8 mouse cellular contexts compared by ENCODE assay signal in genomic region chr11:106158930-106159215, GRCm38 (mm10). TPM values are rescaled to one million over a fixed set of nuclear protein-coding genes. Genes with fewer than 3 reads are reported as not detected.
DNase-seq lines count a peak whose midpoint lies in the region; ATAC-seq and TF ChIP-seq lines count a peak whose summit lies in the region.

No protein-coding gene starts in this region.

- peak overlapping the region; percentile 86 for H3K4me3 ChIP-seq in kidney, embryonic 14.5 days (ENCODE audit: low read length)
- peak overlapping the region; percentile 93 for H3K4me3 ChIP-seq in bone marrow, adult 2 months (replicated peaks; ENCODE audit: control insufficient read depth, low read depth, low read length)
- peak overlapping the region; percentile 85 for H3K4me3 ChIP-seq in hindbrain, embryonic 12.5 days
- H3K4me3 ChIP-seq in midbrain, embryonic 12.5 days: peak overlapping the region; percentile 87

- H3K9me3 ChIP-seq in kidney, embryonic 14.5 days (ENCODE audit: control insufficient read depth, low read length): no peaks in the 10 kb centered on the region
- no peaks in the 10 kb centered on the region for H3K9me3 ChIP-seq in hindbrain, embryonic 12.5 days (replicated peaks)
- H3K9me3 ChIP-seq in midbrain, embryonic 12.5 days: no peaks in the 10 kb centered on the region

- peak overlapping the region; percentile 90; the same call in 1 of the 2 replicates for H3K27ac ChIP-seq in kidney, embryonic 14.5 days (ENCODE audit: low read depth, low read length)
- peak overlapping the region; percentile 99 for H3K27ac ChIP-seq in bone marrow, adult 2 months (ENCODE audit: control insufficient read depth, insufficient read depth, low read depth, low read length, poor library complexity)
- H3K27ac ChIP-seq in hindbrain, embryonic 12.5 days: peak overlapping the region; percentile 97
- peak overlapping the region; percentile 96 for H3K27ac ChIP-seq in midbrain, embryonic 12.5 days (replicated peaks)

- no peaks in the 10 kb centered on the region for H3K27me3 ChIP-seq in kidney, embryonic 14.5 days (ENCODE audit: control insufficient read depth, insufficient read depth, low read length)
- H3K27me3 ChIP-seq in hindbrain, embryonic 12.5 days: no peaks in the 10 kb centered on the region
- H3K27me3 ChIP-seq in midbrain, embryonic 12.5 days: no peaks in the 10 kb centered on the region

- peaks cover 53% of the 10 kb centered on the region for H3K36me3 ChIP-seq in kidney, embryonic 14.5 days (ENCODE audit: control insufficient read depth, insufficient read depth, low read length)
- peaks cover 43% of the 10 kb centered on the region for H3K36me3 ChIP-seq in hindbrain, embryonic 12.5 days
- peaks cover 41% of the 10 kb centered on the region for H3K36me3 ChIP-seq in midbrain, embryonic 12.5 days

- ATAC-seq in kidney, embryonic 14.5 days (ENCODE audit: low FRiP score, low TSS enrichment): peak; percentile 4; the same call in 1 of the 2 replicates
- peak; percentile 14 for ATAC-seq in hindbrain, embryonic 12.5 days (ENCODE audit: low FRiP score)
- ATAC-seq in midbrain, embryonic 12.5 days (ENCODE audit: low FRiP score, low read depth): no peak
- no peak for ATAC-seq in CD4-positive, CD25-positive, alpha-beta regulatory T cell, adult 4 months

- peak overlapping the region; percentile 58 for H3K4me2 ChIP-seq in kidney, embryonic 14.5 days (replicated peaks; ENCODE audit: low read depth, low read length)
- peak overlapping the region; percentile 94 for H3K4me2 ChIP-seq in hindbrain, embryonic 12.5 days (replicated peaks)
- H3K4me2 ChIP-seq in midbrain, embryonic 12.5 days (replicated peaks): peak overlapping the region; percentile 95

- peak overlapping the region; percentile 95 for H3K9ac ChIP-seq in kidney, embryonic 14.5 days (ENCODE audit: low read depth, low read length)
- H3K9ac ChIP-seq in hindbrain, embryonic 12.5 days: peak overlapping the region; percentile 95
- H3K9ac ChIP-seq in midbrain, embryonic 12.5 days (replicated peaks): peak overlapping the region; percentile 92

- no peak for DNase-seq in kidney, adult 11 months
- no peak for DNase-seq in urinary bladder, postnatal 36 days (ENCODE audit: low spot score in 2 of 2)
- DNase-seq in spleen, postnatal 36 days (ENCODE audit: low spot score in 2 of 2): no peak

- peaks cover 24% of the 10 kb centered on the region for H3K4me1 ChIP-seq in kidney, embryonic 14.5 days (ENCODE audit: control insufficient read depth, insufficient read depth, low read length)
- H3K4me1 ChIP-seq in bone marrow, adult 2 months (ENCODE audit: control insufficient read depth, insufficient read depth, low read length): peaks cover 6% of the 10 kb centered on the region
- peaks cover 44% of the 10 kb centered on the region for H3K4me1 ChIP-seq in hindbrain, embryonic 12.5 days
- H3K4me1 ChIP-seq in midbrain, embryonic 12.5 days: peaks cover 32% of the 10 kb centered on the region

- no peak for TF ChIP-seq POLR2A in bone marrow, adult 2 months (IDR thresholded peaks at IDR 0.05; ENCODE audit: borderline replicate concordance, control insufficient read depth, low read depth, low read length)

- no peak for TF ChIP-seq CTCF in bone marrow, adult 2 months (IDR thresholded peaks at IDR 0.05; ENCODE audit: control insufficient read depth, insufficient read depth, low read length)

- 32% methylated on average over 9 of the region's 9 CpGs for WGBS in kidney, embryonic 14.5 days
- 4% methylated on average over 9 of the region's 9 CpGs for WGBS in bone marrow, adult 2 months
- WGBS in hindbrain, embryonic 12.5 days: 43% methylated on average over 9 of the region's 9 CpGs
- WGBS in midbrain, embryonic 12.5 days: 46% methylated on average over 9 of the region's 9 CpGs

RNA-seq across cellular contexts. Expression of gene Gm10840, which starts 1.8 kb away (rescaled TPM):
- polyA plus RNA-seq in kidney, embryonic 14.5 days (2014; fragmentation: Nextera tagmentation; extraction: Ambion mirVana): not detected in 2 replicates
- not detected in 2 replicates for polyA plus RNA-seq in bone marrow, adult 2 months (2011; ENCODE audit: insufficient read depth, insufficient read length, low replicate concordance, missing spikeins)
- 0.93 and 1.0 TPM in 2 replicates for polyA plus RNA-seq in hindbrain, embryonic 12.5 days (2016; fragmentation: Nextera tagmentation; extraction: Ambion mirVana)
- polyA plus RNA-seq in midbrain, embryonic 12.5 days (2016; fragmentation: Nextera tagmentation; extraction: Ambion mirVana): 0.78 TPM in 1 of 2 replicates, not detected in the other
- not detected for polyA plus RNA-seq in CD4-positive, CD25-positive, alpha-beta regulatory T cell, adult 4 months (2017; shearing (Covaris generic))

RNA-seq across cellular contexts. Expression of gene Limd2, which starts 1.8 kb away (rescaled TPM):
- 216 and 266 TPM in 2 replicates for polyA plus RNA-seq in kidney, embryonic 14.5 days (2014; fragmentation: Nextera tagmentation; extraction: Ambion mirVana)
- polyA plus RNA-seq in bone marrow, adult 2 months (2011; ENCODE audit: insufficient read depth, insufficient read length, low replicate concordance, missing spikeins): 45.8 and 98.2 TPM in 2 replicates
- 302 and 316 TPM in 2 replicates for polyA plus RNA-seq in hindbrain, embryonic 12.5 days (2016; fragmentation: Nextera tagmentation; extraction: Ambion mirVana)
- 278 and 309 TPM in 2 replicates for polyA plus RNA-seq in midbrain, embryonic 12.5 days (2016; fragmentation: Nextera tagmentation; extraction: Ambion mirVana)
- polyA plus RNA-seq in CD4-positive, CD25-positive, alpha-beta regulatory T cell, adult 4 months (2017; shearing (Covaris generic)): 100 to 1,000 TPM; 597 to 715 TPM

RNA-seq across cellular contexts. Expression of gene Strada, which starts 43.1 kb away (rescaled TPM):
- polyA plus RNA-seq in kidney, embryonic 14.5 days (2014; fragmentation: Nextera tagmentation; extraction: Ambion mirVana): 29.1 and 33.5 TPM in 2 replicates
- 9.2 and 21.7 TPM in 2 replicates for polyA plus RNA-seq in bone marrow, adult 2 months (2011; ENCODE audit: insufficient read depth, insufficient read length, low replicate concordance, missing spikeins)
- polyA plus RNA-seq in hindbrain, embryonic 12.5 days (2016; fragmentation: Nextera tagmentation; extraction: Ambion mirVana): 33.9 and 38.7 TPM in 2 replicates
- 33.6 and 40.9 TPM in 2 replicates for polyA plus RNA-seq in midbrain, embryonic 12.5 days (2016; fragmentation: Nextera tagmentation; extraction: Ambion mirVana)
- polyA plus RNA-seq in CD4-positive, CD25-positive, alpha-beta regulatory T cell, adult 4 months (2017; shearing (Covaris generic)): 10 to 100 TPM; 34.5 to 40.0 TPM

RNA-seq across cellular contexts. Expression of gene Ccdc47, which starts 57.3 kb away (rescaled TPM):
- polyA plus RNA-seq in kidney, embryonic 14.5 days (2014; fragmentation: Nextera tagmentation; extraction: Ambion mirVana): 39.3 and 60.3 TPM in 2 replicates
- polyA plus RNA-seq in bone marrow, adult 2 months (2011; ENCODE audit: insufficient read depth, insufficient read length, low replicate concordance, missing spikeins): 24.4 and 27.9 TPM in 2 replicates
- 86.8 and 96.3 TPM in 2 replicates for polyA plus RNA-seq in hindbrain, embryonic 12.5 days (2016; fragmentation: Nextera tagmentation; extraction: Ambion mirVana)
- 79.2 and 85.9 TPM in 2 replicates for polyA plus RNA-seq in midbrain, embryonic 12.5 days (2016; fragmentation: Nextera tagmentation; extraction: Ambion mirVana)
- 10 to 100 TPM; 92.6 to 96.6 TPM for polyA plus RNA-seq in CD4-positive, CD25-positive, alpha-beta regulatory T cell, adult 4 months (2017; shearing (Covaris generic))

RNA-seq across cellular contexts. Expression of gene Ddx42, which starts 57.9 kb away (rescaled TPM):
- polyA plus RNA-seq in kidney, embryonic 14.5 days (2014; fragmentation: Nextera tagmentation; extraction: Ambion mirVana): 43.1 and 71.8 TPM in 2 replicates
- polyA plus RNA-seq in bone marrow, adult 2 months (2011; ENCODE audit: insufficient read depth, insufficient read length, low replicate concordance, missing spikeins): 20.2 and 33.5 TPM in 2 replicates
- polyA plus RNA-seq in hindbrain, embryonic 12.5 days (2016; fragmentation: Nextera tagmentation; extraction: Ambion mirVana): 111 and 117 TPM in 2 replicates
- 113 and 120 TPM in 2 replicates for polyA plus RNA-seq in midbrain, embryonic 12.5 days (2016; fragmentation: Nextera tagmentation; extraction: Ambion mirVana)
- 100 to 1,000 TPM in 1 of 2 experiments, 10 to 100 TPM in 1; 84.7 to 135 TPM for polyA plus RNA-seq in CD4-positive, CD25-positive, alpha-beta regulatory T cell, adult 4 months (2017; shearing (Covaris generic))

Comparison
In these comparisons a context has a peak if more than half of its experiments do, and no peak if none do; other contexts are left out.
1. ATAC-seq: peak in kidney, embryonic 14.5 days (single experiment) and hindbrain, embryonic 12.5 days (single experiment); none in midbrain, embryonic 12.5 days (single experiment) and CD4-positive, CD25-positive, alpha-beta regulatory T cell, adult 4 months (single experiment).
2. Peak in every context shown above with its lines, with median percentiles within 50 percentile points of each other: H3K27ac ChIP-seq, H3K4me2 ChIP-seq, H3K4me3 ChIP-seq and H3K9ac ChIP-seq.